Mouse (Mus musculus): Measurements from ENCODE around the gene Zfp609. TPM values are rescaled to one million over a fixed set of nuclear protein-coding genes. Genes with fewer than 3 reads are reported as not detected.
"Not testable (repeated sequence)": the region's sequence is repeated elsewhere in the genome, so short reads cannot be mapped to it uniquely, and the experiment has no call there.

The Zfp609 gene
- total and polyA plus RNA-seq, 3 experiments: 9.3 to 33.2 (median 23.9) TPM

- DNase-seq: no peak
Observed at GRCm38 (mm10) chr9:65672996-65673395, 154.4 kb downstream of the Zfp609 start.

- peak; percentile 90 for DNase-seq
Observed at GRCm38 (mm10) chr9:65671431-65671931, 155.9 kb downstream of the Zfp609 start.

GRCm38 (mm10) chr9:65667701-65668100, 159.7 kb downstream of the Zfp609 start, which contains the start of gene Oaz2:
Gene Oaz2 (plus strand): TSS chr9:65668001.
- no peak for DNase-seq

- DNase-seq: peak; percentile 64
Observed at GRCm38 (mm10) chr9:65666042-65666441, 161.3 kb downstream of the Zfp609 start.

- DNase-seq: peak; percentile 66
Observed at GRCm38 (mm10) chr9:65664163-65664562, 163.2 kb downstream of the Zfp609 start.

- no peak for DNase-seq
Observed at GRCm38 (mm10) chr9:65661493-65661892, 165.9 kb downstream of the Zfp609 start.

GRCm38 (mm10) chr9:65661029-65661428, 166.3 kb downstream of the Zfp609 start:
- no peak for DNase-seq

- DNase-seq: no peak
Observed at GRCm38 (mm10) chr9:65657218-65657617, 170.1 kb downstream of the Zfp609 start.

- no peak for DNase-seq
Observed at GRCm38 (mm10) chr9:65655540-65655939, 171.8 kb downstream of the Zfp609 start.

- DNase-seq: no peak
Observed at GRCm38 (mm10) chr9:65654700-65655237, 172.6 kb downstream of the Zfp609 start.

- DNase-seq: no peak
Observed at GRCm38 (mm10) chr9:65653741-65654140, 173.6 kb downstream of the Zfp609 start.

- not testable (repeated sequence) for DNase-seq
Observed at GRCm38 (mm10) chr9:65651957-65652356, 175.4 kb downstream of the Zfp609 start.

GRCm38 (mm10) chr9:65649997-65650396, 177.4 kb downstream of the Zfp609 start:
- no peak for DNase-seq

- no peak for DNase-seq
Observed at GRCm38 (mm10) chr9:65648730-65649129, 178.6 kb downstream of the Zfp609 start.

- peak; percentile 59 for DNase-seq
Observed at GRCm38 (mm10) chr9:65646782-65647181, 180.6 kb downstream of the Zfp609 start.

GRCm38 (mm10) chr9:65645984-65646383, 181.4 kb downstream of the Zfp609 start:
- no peak for DNase-seq

- peak; percentile 70 for DNase-seq
Observed at GRCm38 (mm10) chr9:65644960-65645359, 182.4 kb downstream of the Zfp609 start.

GRCm38 (mm10) chr9:65642546-65642945, 184.8 kb downstream of the Zfp609 start:
- DNase-seq: no peak

Other genes starting within 250 kb of the Zfp609 start
- gene Plekho2, start 247.5 kb downstream of the Zfp609 start, total RNA-seq (2021): 10 to 100 TPM; 49.9 to 61.0 TPM
- 48.8 and 61.6 TPM in 2 replicates for gene Plekho2, start 247.5 kb downstream of the Zfp609 start, polyA plus RNA-seq (2012; rRNA removed)
- gene Pif1, start 240.4 kb downstream of the Zfp609 start, total RNA-seq (2021): under 1 TPM; 0.29 to 0.45 TPM
- 0.42 and 0.46 TPM in 2 replicates for gene Pif1, start 240.4 kb downstream of the Zfp609 start, polyA plus RNA-seq (2012; rRNA removed)
- gene Rbpms2, start 197.9 kb downstream of the Zfp609 start, total RNA-seq (2021): 10 to 100 TPM; 63.1 to 85.0 TPM
- gene Rbpms2, start 197.9 kb downstream of the Zfp609 start, polyA plus RNA-seq (2012; rRNA removed): 125 and 154 TPM in 2 replicates
- 100 to 1,000 TPM; 101 to 156 TPM for gene Oaz2, start 159.6 kb downstream of the Zfp609 start, total RNA-seq (2021)
- gene Oaz2, start 159.6 kb downstream of the Zfp609 start, polyA plus RNA-seq (2012; rRNA removed): 172 and 201 TPM in 2 replicates
- 1 to 10 TPM in 1 of 2 experiments, under 1 TPM in 1; 0.97 to 1.8 TPM for gene Pclaf, start 62.7 kb upstream of the Zfp609 start, total RNA-seq (2021)
- 0.12 TPM in 1 of 2 replicates, not detected in the other for gene Pclaf, start 62.7 kb upstream of the Zfp609 start, polyA plus RNA-seq (2012; rRNA removed)
- gene Trip4, start 81.2 kb upstream of the Zfp609 start, total RNA-seq (2021): 10 to 100 TPM; 29.8 to 40.0 TPM
- gene Trip4, start 81.2 kb upstream of the Zfp609 start, polyA plus RNA-seq (2012; rRNA removed): 7.2 and 8.9 TPM in 2 replicates
- 10 to 100 TPM; 16.3 to 19.4 TPM for gene Csnk1g1, start 81.4 kb upstream of the Zfp609 start, total RNA-seq (2021)
- 2.2 and 2.8 TPM in 2 replicates for gene Csnk1g1, start 81.4 kb upstream of the Zfp609 start, polyA plus RNA-seq (2012; rRNA removed)
- 100 to 1,000 TPM; 245 to 310 TPM for gene Ppib, start 232.7 kb upstream of the Zfp609 start, total RNA-seq (2021)
- 68.3 and 78.6 TPM in 2 replicates for gene Ppib, start 232.7 kb upstream of the Zfp609 start, polyA plus RNA-seq (2012; rRNA removed)
- gene Snx22, start 242.2 kb upstream of the Zfp609 start, total RNA-seq (2021): under 1 TPM; 0.29 to 0.48 TPM
- 0.79 and 0.84 TPM in 2 replicates for gene Snx22, start 242.2 kb upstream of the Zfp609 start, polyA plus RNA-seq (2012; rRNA removed)

Data from adrenal gland, adult 2 months (tissue).